Mouse (Mus musculus) CH12.LX (cell line): ENCODE results near the gene Txk.

Source experiments
- CTCF ChIP-seq, 2 experiments: IDR thresholded peaks in 1 of 2; conservative IDR thresholded peaks in 1 of 2; 2 replicates each; pipeline ENCODE4 v1.5.1; 2011 to 2012; ENCODE audit warnings: low read depth in 2 of 2, low read length in 2 of 2, improper control_type of control experiment in 1 of 2, inconsistent platforms in 1 of 2, mild to moderate bottlenecking in 1 of 2, moderate library complexity in 1 of 2
- JUND ChIP-seq: conservative IDR thresholded peaks from 2 replicates; pipeline ENCODE4 v1.6.1; 2011; ENCODE audit warnings: low read depth, low read length, improper control_type of control experiment
- MAFK ChIP-seq: IDR thresholded peaks from 2 replicates; pipeline ENCODE4 v1.6.1; 2011; ENCODE audit warnings: low read length, improper control_type of control experiment; ENCODE audit not compliant: insufficient replicate concordance
- MAX ChIP-seq: IDR thresholded peaks from 2 replicates; pipeline ENCODE4 v1.6.1; 2011; ENCODE audit warnings: low read length, improper control_type of control experiment
- NELFE ChIP-seq: IDR thresholded peaks from 2 replicates; pipeline ENCODE4 v1.6.1; 2011; ENCODE audit warnings: low read depth, low read length, improper control_type of control experiment
- POLR2A ChIP-seq: IDR thresholded peaks from 2 replicates; pipeline ENCODE4 v1.6.1; 2011; ENCODE audit warnings: low read depth, mild to moderate bottlenecking, improper control_type of control experiment, low read length
- RCOR1 ChIP-seq: conservative IDR thresholded peaks from 2 replicates; pipeline ENCODE4 v1.6.1; 2012; ENCODE audit warnings: low read depth, mild to moderate bottlenecking, inconsistent platforms, low read length, improper control_type of control experiment
- SMC3 ChIP-seq: IDR thresholded peaks from 2 replicates; pipeline ENCODE4 v1.6.1; 2011; ENCODE audit warnings: low read depth, low read length, improper control_type of control experiment
- USF1 ChIP-seq: IDR thresholded peaks from 2 replicates; pipeline ENCODE4 v1.6.1; 2014; ENCODE audit warnings: low read depth, mild to moderate bottlenecking, inconsistent platforms, low read length, improper control_type of control experiment
- ZNF384 ChIP-seq: IDR thresholded peaks from 2 replicates; pipeline ENCODE4 v1.6.1; 2012; ENCODE audit warnings: low read depth, low read length, improper control_type of control experiment, inconsistent platforms

DNA sequence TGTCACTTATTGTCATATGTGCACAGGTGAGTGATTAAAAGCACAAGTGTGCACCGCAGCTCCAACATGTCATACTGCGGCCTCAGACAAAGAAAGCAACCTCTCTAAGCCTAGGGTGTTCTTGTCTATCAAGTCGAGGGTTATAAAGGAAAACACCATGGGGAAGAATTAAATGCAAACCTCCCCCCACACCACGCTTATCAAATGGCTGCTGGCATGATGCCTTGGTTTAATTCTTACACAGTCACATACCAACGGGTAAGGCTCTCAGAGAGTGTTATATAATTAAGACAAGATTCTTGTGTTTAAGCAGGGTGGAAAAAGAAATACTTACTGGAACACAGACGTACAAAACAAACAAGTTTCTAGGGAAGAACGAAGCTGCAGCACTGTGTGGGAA lies 16.8 kb downstream of the Txk start:
- TF ChIP-seq POLR2A (no peak), USF1 (no peak), CTCF (conservative IDR thresholded peaks at IDR 0.05 in 1 of 2, IDR thresholded peaks at IDR 0.05 in 1 of 2; ENCODE audit: low read depth in 2 of 2, low read length in 2 of 2) (no peak), ZNF384 (no peak), NELFE (no peak), MAX (no peak), SMC3 (no peak), MAFK (no peak), JUND (no peak), RCOR1 (no peak)
